Mouse (Mus musculus) spleen, adult 2 months (tissue): ENCODE data around the gene Gm28036. TPM values are rescaled to one million over a fixed set of nuclear protein-coding genes. Genes with fewer than 3 reads are reported as not detected.

Experiments
- DNase-seq, 2 experiments: peaks; one replicate each; pipeline versions ENCODE4 v3.0.0 to v3.0.0-alpha.2; 2012 to 2021; ENCODE audit warnings: low spot score in 2 of 2, low read depth in 1 of 2
- H3K27ac ChIP-seq: fragments of 200-500 bp; 2 replicates; pipeline ENCODE4 v1.5.1; 2012; ENCODE audit warnings: low read length, inconsistent platforms; ENCODE audit not compliant: insufficient read depth
- H3K27me3 ChIP-seq: fragments of 200-500 bp; 2 replicates; pipeline ENCODE4 v1.6.1; 2012; ENCODE audit warnings: mild to moderate bottlenecking, moderate library complexity, low read length, inconsistent platforms; ENCODE audit not compliant: control insufficient read depth, insufficient read depth
- H3K36me3 ChIP-seq: fragments of 200-500 bp; 2 replicates; pipeline ENCODE4 v1.6.1; 2012; ENCODE audit warnings: mild to moderate bottlenecking, low read length, inconsistent platforms; ENCODE audit not compliant: control insufficient read depth, insufficient read depth
- H3K4me1 ChIP-seq: fragments of 200-500 bp; 2 replicates; pipeline ENCODE4 v1.6.1; 2011; ENCODE audit warnings: inconsistent platforms; ENCODE audit not compliant: control insufficient read depth, insufficient read depth, insufficient read length
- H3K4me3 ChIP-seq: fragments of 200-500 bp; 2 replicates; pipeline ENCODE4 v1.5.1; 2011; ENCODE audit warnings: mild to moderate bottlenecking, inconsistent platforms; ENCODE audit not compliant: insufficient read depth, insufficient read length; ENCODE audit errors: extremely low read depth
- CTCF ChIP-seq: fragments of 200-500 bp; IDR thresholded peaks from 2 replicates; pipeline ENCODE4 v1.5.1; 2011; ENCODE audit warnings: mild to moderate bottlenecking, inconsistent platforms; ENCODE audit not compliant: insufficient read depth, insufficient read length, insufficient replicate concordance; ENCODE audit errors: extremely low read depth
- POLR2A ChIP-seq: fragments of 200-500 bp; IDR thresholded peaks from 2 replicates; pipeline ENCODE4 v1.6.1; 2011; ENCODE audit warnings: low read depth, low read length, inconsistent platforms
- WGBS: fragments of 180-500 bp; shearing (Covaris S2); methylation state at CpG from one replicate; pipeline ENCODE4 v1.1.7; 2018; 5-methylcytosine and 5-hydroxymethylcytosine counted together
- polyA plus RNA-seq: library from polyadenylated mRNA; depleted of rRNA; stranded (reverse); fragments of >200 nt; gene quantifications from 2 replicates; pipeline ENCODE4 v1.2.3, GENCODE M21; 2012

Gene Gm28036
- polyA plus RNA-seq, 1 experiment, result 1.7 TPM

- Histone ChIP-seq H3K36me3 (peaks cover 22% of the 10 kb centered on the region), H3K4me1 (no peaks in the 10 kb centered on the region), H3K27ac (no peak overlapping the region), H3K27me3 (no peaks in the 10 kb centered on the region), H3K4me3 (no peak overlapping the region)
- no peak for DNase-seq
- TF ChIP-seq CTCF (no peak), POLR2A (no peak)
- WGBS, result 75% methylated on average over 11 of the region's 11 CpGs
Observed at GRCm38 (mm10) chr2:156145486-156146130, 18.7 kb upstream of the Gm28036 start.

GRCm38 (mm10) chr2:156143953-156144724 lies 17.2 kb upstream of the Gm28036 start, which contains the start of the genes Romo1 and Nfs1:
TSS of gene Romo1 (plus strand) at chr2:156144039.
TSS of gene Nfs1 (minus strand) at chr2:156144186.
- Histone ChIP-seq H3K4me1 (no peaks in the 10 kb centered on the region), H3K27me3 (no peaks in the 10 kb centered on the region), H3K4me3 (peak within 1 kb of the TSS; percentile 90), H3K36me3 (peaks cover 20% of the 10 kb centered on the region), H3K27ac (peak within 1 kb of the TSS; percentile 86)
- TF ChIP-seq POLR2A, result peak; percentile 51
- TF ChIP-seq CTCF, result no peak
- peak; percentile 84 to 91 for DNase-seq
- under 1% methylated on average over 70 of the region's 70 CpGs for WGBS

- Histone ChIP-seq H3K36me3 (peaks cover 17% of the 10 kb centered on the region), H3K27me3 (no peaks in the 10 kb centered on the region), H3K4me3 (peak overlapping the region; percentile 90), H3K4me1 (no peaks in the 10 kb centered on the region), H3K27ac (no peak overlapping the region)
- TF ChIP-seq POLR2A (no peak), CTCF (no peak)
- 3% methylated on average over 16 of the region's 16 CpGs for WGBS
- no peak for DNase-seq
Observed at GRCm38 (mm10) chr2:156143367-156143766, 16.5 kb upstream of the Gm28036 start.

GRCm38 (mm10) chr2:156142820-156143219 lies 15.9 kb upstream of the Gm28036 start:
- TF ChIP-seq POLR2A (no peak), CTCF (no peak)
- Histone ChIP-seq H3K36me3 (peaks cover 14% of the 10 kb centered on the region), H3K27ac (no peak overlapping the region), H3K4me3 (no peak overlapping the region), H3K27me3 (no peaks in the 10 kb centered on the region), H3K4me1 (no peaks in the 10 kb centered on the region)
- 86% methylated on average over 2 of the region's 2 CpGs for WGBS
- no peak for DNase-seq

GRCm38 (mm10) chr2:156135695-156136094 lies 8.8 kb upstream of the Gm28036 start:
- H3K4me3 ChIP-seq, result no peak overlapping the region
- peaks cover 15% of the 10 kb centered on the region for H3K36me3 ChIP-seq

DNA sequence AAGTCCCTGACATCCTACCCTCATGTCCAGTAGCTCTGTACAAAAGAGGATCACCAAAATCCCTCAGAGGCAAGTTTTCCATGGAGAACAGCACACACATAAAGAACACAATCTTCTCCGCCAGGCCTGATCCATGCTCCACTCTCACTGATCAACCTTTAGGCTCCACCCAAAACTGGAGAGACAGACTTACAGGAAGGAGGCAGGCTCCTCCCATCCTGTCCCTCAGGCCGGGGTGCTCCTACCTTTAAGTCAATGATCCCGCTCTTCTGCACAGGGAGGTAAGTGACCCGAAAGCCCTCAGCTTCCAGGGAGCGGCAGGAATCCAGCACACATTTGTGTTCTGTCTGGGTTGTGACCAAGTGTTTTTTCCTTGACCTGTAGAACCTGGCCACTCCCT lies 7.3 kb upstream of the Gm28036 start:
- Histone ChIP-seq H3K4me1 (no peaks in the 10 kb centered on the region), H3K27me3 (no peaks in the 10 kb centered on the region), H3K4me3 (no peak overlapping the region), H3K36me3 (peaks cover 12% of the 10 kb centered on the region), H3K27ac (no peak overlapping the region)
- no peak for DNase-seq
- TF ChIP-seq CTCF (no peak), POLR2A (no peak)
- 90% methylated on average over 5 of the region's 5 CpGs for WGBS

More at GRCm38 (mm10) chr2:156135695-156136094, 8.8 kb upstream of the Gm28036 start:
- no peaks in the 10 kb centered on the region for H3K4me1 ChIP-seq
- no peak for DNase-seq
- H3K27me3 ChIP-seq, result no peaks in the 10 kb centered on the region
- WGBS, result 91% methylated on average over 6 of the region's 6 CpGs
- no peak overlapping the region for H3K27ac ChIP-seq
- TF ChIP-seq POLR2A, result no peak
- peak; percentile 33; the same call in 1 of the 2 replicates for TF ChIP-seq CTCF
